In genomic region chr10:91270268-91270954, GRCm38 (mm10) we compare ENCODE assay signal across 8 mouse cellular contexts.
DNase-seq lines count a peak whose midpoint lies in the region; ATAC-seq and TF ChIP-seq lines count a peak whose summit lies in the region.

No protein-coding gene starts in this region.

- no peaks in the 10 kb centered on the region for H3K9me3 ChIP-seq in embryonic facial prominence, embryonic 13.5 days
- H3K9me3 ChIP-seq in heart, embryonic 10.5 days, result no peaks in the 10 kb centered on the region
- no peaks in the 10 kb centered on the region for H3K9me3 ChIP-seq in liver, embryonic 15.5 days (replicated peaks)
- no peaks in the 10 kb centered on the region for H3K9me3 ChIP-seq in stomach, postnatal 0 days (ENCODE audit: control insufficient read depth, low read length)

- no peak for TF ChIP-seq EP300 in stomach, postnatal 0 days (optimal IDR thresholded peaks at IDR 0.05)

- 0 out of 2 replicates have a peak overlapping the region, but pooled peaks have one; percentile 11 for H3K4me3 ChIP-seq in embryonic facial prominence, embryonic 13.5 days
- H3K4me3 ChIP-seq in heart, embryonic 10.5 days, result peak overlapping the region; percentile 34
- H3K4me3 ChIP-seq in liver, embryonic 15.5 days (replicated peaks), result peak overlapping the region; percentile 39
- H3K4me3 ChIP-seq in stomach, postnatal 0 days (ENCODE audit: low read depth, low read length), result peak overlapping the region; percentile 14; the same call in 1 of the 2 replicates

- peaks cover 13% of the 10 kb centered on the region for H3K4me1 ChIP-seq in embryonic facial prominence, embryonic 13.5 days
- peaks cover 13% of the 10 kb centered on the region for H3K4me1 ChIP-seq in heart, embryonic 10.5 days
- peaks cover 14% of the 10 kb centered on the region for H3K4me1 ChIP-seq in liver, embryonic 15.5 days (replicated peaks)
- no peaks in the 10 kb centered on the region for H3K4me1 ChIP-seq in stomach, postnatal 0 days (replicated peaks; ENCODE audit: control insufficient read depth, insufficient read depth)

- peak; percentile 81 for TF ChIP-seq CTCF in stomach, postnatal 0 days (IDR thresholded peaks at IDR 0.05; ENCODE audit: low read depth)

- peak; percentile 94 for DNase-seq in CD4-positive, CD25-positive, alpha-beta regulatory T cell, adult 2 months (ENCODE audit: low read depth, low spot score)
- peak; percentile 57 to 64 for DNase-seq in adrenal gland, postnatal 4 days (ENCODE audit: low spot score in 2 of 2)
- DNase-seq in heart, embryonic 10.5 days (ENCODE audit: low spot score), result peak; percentile 89
- DNase-seq in kidney, adult 8-10 months, result peak; percentile 24 to 51
- peak; percentile 75 for DNase-seq in neural tube, embryonic 10.5 days (ENCODE audit: extremely low spot score, low spot score)
- peak; percentile 83 for DNase-seq in stomach, postnatal 0 days (ENCODE audit: low spot score)

- ATAC-seq in embryonic facial prominence, embryonic 13.5 days (ENCODE audit: insufficient number of reproducible peaks, insufficient read depth, low FRiP score, low TSS enrichment, low read depth), result peak; percentile 66; the same call in 1 of the 2 replicates
- ATAC-seq in liver, embryonic 15.5 days (ENCODE audit: insufficient read depth), result peak; percentile 77
- ATAC-seq in stomach, postnatal 0 days (ENCODE audit: low FRiP score, low TSS enrichment), result peak; percentile 88

- H3K9ac ChIP-seq in embryonic facial prominence, embryonic 13.5 days, result peak overlapping the region; percentile 27; the same call in 1 of the 2 replicates
- H3K9ac ChIP-seq in liver, embryonic 15.5 days, result no peak overlapping the region; the same call in 1 of the 2 replicates
- no peak overlapping the region for H3K9ac ChIP-seq in stomach, postnatal 0 days (ENCODE audit: low read length)

- WGBS in embryonic facial prominence, embryonic 13.5 days, result 8% methylated on average over 14 of the region's 14 CpGs
- 11% methylated on average over 14 of the region's 14 CpGs for WGBS in heart, embryonic 10.5 days
- 12% methylated on average over 14 of the region's 14 CpGs for WGBS in liver, embryonic 15.5 days (ENCODE audit: insufficient replicate concordance)
- 12% methylated on average over 13 of the region's 14 CpGs for WGBS in stomach, postnatal 0 days

- no peaks in the 10 kb centered on the region for H3K27me3 ChIP-seq in embryonic facial prominence, embryonic 13.5 days
- no peaks in the 10 kb centered on the region for H3K27me3 ChIP-seq in heart, embryonic 10.5 days (ENCODE audit: insufficient read depth, poor library complexity, severe bottlenecking)
- H3K27me3 ChIP-seq in liver, embryonic 15.5 days, result no peaks in the 10 kb centered on the region
- H3K27me3 ChIP-seq in stomach, postnatal 0 days (ENCODE audit: control insufficient read depth, insufficient read depth, low read length), result no peaks in the 10 kb centered on the region

- H3K4me2 ChIP-seq in embryonic facial prominence, embryonic 13.5 days, result peak overlapping the region; percentile 48
- H3K4me2 ChIP-seq in liver, embryonic 15.5 days, result peak overlapping the region; percentile 62
- peak overlapping the region; percentile 36 for H3K4me2 ChIP-seq in stomach, postnatal 0 days (replicated peaks; ENCODE audit: low read depth)

- H3K36me3 ChIP-seq in embryonic facial prominence, embryonic 13.5 days, result no peaks in the 10 kb centered on the region
- H3K36me3 ChIP-seq in heart, embryonic 10.5 days, result no peaks in the 10 kb centered on the region
- no peaks in the 10 kb centered on the region for H3K36me3 ChIP-seq in liver, embryonic 15.5 days (replicated peaks)
- no peaks in the 10 kb centered on the region for H3K36me3 ChIP-seq in stomach, postnatal 0 days (ENCODE audit: control insufficient read depth, insufficient read depth, low read length)

- no peak overlapping the region for H3K27ac ChIP-seq in embryonic facial prominence, embryonic 13.5 days
- H3K27ac ChIP-seq in heart, embryonic 10.5 days, result peak overlapping the region; percentile 69; the same call in 1 of the 2 replicates
- H3K27ac ChIP-seq in liver, embryonic 15.5 days (replicated peaks), result 0 out of 2 replicates have a peak overlapping the region, but pooled peaks have one; percentile 29
- H3K27ac ChIP-seq in stomach, postnatal 0 days (replicated peaks), result no peak overlapping the region

Comparison
In these comparisons a context has a peak if more than half of its experiments do, and no peak if none do; other contexts are left out.
1. DNase-seq: peak in every context shown above with its lines; median percentile 94 in CD4-positive, CD25-positive, alpha-beta regulatory T cell, adult 2 months; 89 in heart, embryonic 10.5 days; 83 in stomach, postnatal 0 days; 75 in neural tube, embryonic 10.5 days; 60 in adrenal gland, postnatal 4 days; 38 in kidney, adult 8-10 months.
2. H3K27ac ChIP-seq: peak in heart, embryonic 10.5 days (single experiment) and liver, embryonic 15.5 days (single experiment); none in embryonic facial prominence, embryonic 13.5 days (single experiment) and stomach, postnatal 0 days (single experiment).
3. Peak in every context shown above with its lines, with median percentiles within 50 percentile points of each other: ATAC-seq, H3K4me2 ChIP-seq and H3K4me3 ChIP-seq.